Mouse (Mus musculus) MEL (cell line): ENCODE measurements around the gene Cep170b. TPM values are rescaled to one million over a fixed set of nuclear protein-coding genes. Genes with fewer than 3 reads are reported as not detected.

Experiments
- DNase-seq: peaks from one replicate; pipeline ENCODE4 v3.0.0; 2011; ENCODE audit warnings: low read depth, low spot score
- H3K27ac ChIP-seq: 2 replicates; pipeline ENCODE4 v1.5.1; 2012; ENCODE audit warnings: low read depth, mild to moderate bottlenecking, control low read depth, low read length, moderate library complexity; ENCODE audit not compliant: control insufficient read depth
- H3K27me3 ChIP-seq, 2 experiments: fragments of 150-350 bp in 1 of 2; sonication (generic) in 1 of 2; 2 replicates each; pipeline ENCODE4 v1.6.1; 2012; ENCODE audit warnings: low read length in 2 of 2, mild to moderate bottlenecking in 2 of 2, improper control_type of control experiment in 1 of 2, moderate library complexity in 1 of 2; ENCODE audit not compliant: insufficient read depth in 2 of 2, control insufficient read depth in 1 of 2
- H3K36me3 ChIP-seq, 2 experiments: 2 replicates each; pipeline ENCODE4 v1.6.1; 2012 to 2014; ENCODE audit warnings: low read length in 2 of 2, improper control_type of control experiment in 1 of 2, inconsistent platforms in 1 of 2, mild to moderate bottlenecking in 1 of 2; ENCODE audit not compliant: insufficient read depth in 2 of 2, control insufficient read depth in 1 of 2
- H3K4me1 ChIP-seq, 2 experiments: fragments of 150-350 bp in 1 of 2; sonication (generic) in 1 of 2; 2 replicates each; pipeline ENCODE4 v1.6.1; 2012; ENCODE audit warnings: low read length in 2 of 2, improper control_type of control experiment in 1 of 2, mild to moderate bottlenecking in 1 of 2; ENCODE audit not compliant: insufficient read depth in 2 of 2, control insufficient read depth in 1 of 2
- H3K4me3 ChIP-seq, 2 experiments: fragments of 150-350 bp in 1 of 2; sonication (generic) in 1 of 2; 2 replicates each; pipeline ENCODE4 v1.5.1; 2012; ENCODE audit warnings: low read depth in 2 of 2, low read length in 2 of 2, mild to moderate bottlenecking in 2 of 2, moderate library complexity in 2 of 2, control low read depth in 1 of 2, improper control_type of control experiment in 1 of 2; ENCODE audit not compliant: control insufficient read depth in 1 of 2, insufficient read depth in 1 of 2
- H3K79me2 ChIP-seq: 2 replicates; pipeline ENCODE4 v1.6.1; 2012; ENCODE audit warnings: mild to moderate bottlenecking, low read length, moderate library complexity; ENCODE audit not compliant: control insufficient read depth, poor library complexity, insufficient read depth
- H3K9ac ChIP-seq: 2 replicates; pipeline ENCODE4 v1.6.1; 2012; ENCODE audit warnings: low read depth, mild to moderate bottlenecking, control low read depth, low read length, moderate library complexity; ENCODE audit not compliant: control insufficient read depth, poor library complexity, severe bottlenecking
- H3K9me3 ChIP-seq: fragments of 150-350 bp; sonication (generic); replicated peaks from 2 replicates; pipeline ENCODE4 v1.6.1; 2012; ENCODE audit warnings: mild to moderate bottlenecking, low read length, improper control_type of control experiment, moderate library complexity; ENCODE audit not compliant: insufficient read depth
- CTCF ChIP-seq, 3 experiments: IDR thresholded peaks in 2 of 3; conservative IDR thresholded peaks in 1 of 3; 2 replicates each; pipeline ENCODE4 v1.5.1; 2011 to 2012; ENCODE audit warnings: low read length in 3 of 3, low read depth in 2 of 3, mild to moderate bottlenecking in 2 of 3, improper control_type of control experiment in 1 of 3, inconsistent platforms in 1 of 3, mixed read lengths in 1 of 3, moderate library complexity in 1 of 3; ENCODE audit not compliant: control insufficient read depth in 1 of 3, insufficient read depth in 1 of 3, poor library complexity in 1 of 3, severe bottlenecking in 1 of 3
- ELF1 ChIP-seq: IDR thresholded peaks from 2 replicates; pipeline ENCODE4 v1.6.1; 2014; ENCODE audit warnings: low read depth, mild to moderate bottlenecking, inconsistent platforms, low read length, improper control_type of control experiment, moderate library complexity
- EP300 ChIP-seq, 2 experiments: IDR thresholded peaks; 2 replicates each; pipeline ENCODE4 v1.6.1; 2011; ENCODE audit warnings: improper control_type of control experiment in 2 of 2, low read length in 2 of 2, low read depth in 1 of 2, mild to moderate bottlenecking in 1 of 2
- ETS1 ChIP-seq: IDR thresholded peaks from 2 replicates; pipeline ENCODE4 v1.6.1; 2012; ENCODE audit warnings: low read depth, mild to moderate bottlenecking, inconsistent platforms, low read length, improper control_type of control experiment, moderate library complexity
- MYC ChIP-seq: IDR thresholded peaks from 2 replicates; pipeline ENCODE4 v1.6.1; 2011; ENCODE audit warnings: low read depth, mild to moderate bottlenecking, low read length, improper control_type of control experiment, moderate library complexity
- POLR2A ChIP-seq, 2 experiments: IDR thresholded peaks; 2 replicates each; pipeline ENCODE4 v1.6.1; 2011 to 2012; ENCODE audit warnings: low read length in 2 of 2, mild to moderate bottlenecking in 2 of 2, control low read depth in 1 of 2, improper control_type of control experiment in 1 of 2, low read depth in 1 of 2, moderate library complexity in 1 of 2; ENCODE audit not compliant: control insufficient read depth in 1 of 2, insufficient read depth in 1 of 2, poor library complexity in 1 of 2
- POLR2AphosphoS5 ChIP-seq: IDR thresholded peaks from 2 replicates; pipeline ENCODE4 v1.6.1; 2012; ENCODE audit warnings: low read depth, borderline replicate concordance, mild to moderate bottlenecking, inconsistent platforms, low read length, moderate library complexity, mixed read lengths
- SMC3 ChIP-seq: IDR thresholded peaks from 2 replicates; pipeline ENCODE4 v1.6.1; 2011; ENCODE audit warnings: low read depth, low read length, improper control_type of control experiment
- TCF12 ChIP-seq: IDR thresholded peaks from 2 replicates; pipeline ENCODE4 v1.6.1; 2014; ENCODE audit warnings: low read depth, mild to moderate bottlenecking, inconsistent platforms, low read length, improper control_type of control experiment, moderate library complexity
- UBTF ChIP-seq: IDR thresholded peaks from 2 replicates; pipeline ENCODE4 v1.6.1; 2012; ENCODE audit warnings: low read depth, mild to moderate bottlenecking, inconsistent platforms, low read length, improper control_type of control experiment, moderate library complexity, borderline replicate concordance; ENCODE audit not compliant: insufficient read depth
- ZNF384 ChIP-seq: IDR thresholded peaks from 2 replicates; pipeline ENCODE4 v1.6.1; 2012; ENCODE audit warnings: low read depth, mild to moderate bottlenecking, inconsistent platforms, low read length, improper control_type of control experiment
- polyA plus RNA-seq, 2 experiments: library from polyadenylated mRNA; stranded (reverse) in 1 of 2; unstranded in 1 of 2; fragments of >175 nt in 1 of 2; fragments of >200 nt in 1 of 2; gene quantifications; 2 replicates each; pipeline versions ENCODE4 v1.2.1 to v1.2.4; 2012; ENCODE audit warnings: low replicate concordance in 2 of 2, low read depth in 1 of 2; ENCODE audit not compliant: insufficient read length in 2 of 2, insufficient read depth in 1 of 2, missing spikeins in 1 of 2
- total RNA-seq: library from RNA; depleted of rRNA; stranded (reverse); fragments of 300-350 nt; gene quantifications from 2 replicates; pipeline ENCODE4 v1.2.3, GENCODE M21; 2012

Gene Cep170b
- total and polyA plus RNA-seq, 3 experiments = 49.7 to 64.0 TPM; not detected in 1

DNA sequence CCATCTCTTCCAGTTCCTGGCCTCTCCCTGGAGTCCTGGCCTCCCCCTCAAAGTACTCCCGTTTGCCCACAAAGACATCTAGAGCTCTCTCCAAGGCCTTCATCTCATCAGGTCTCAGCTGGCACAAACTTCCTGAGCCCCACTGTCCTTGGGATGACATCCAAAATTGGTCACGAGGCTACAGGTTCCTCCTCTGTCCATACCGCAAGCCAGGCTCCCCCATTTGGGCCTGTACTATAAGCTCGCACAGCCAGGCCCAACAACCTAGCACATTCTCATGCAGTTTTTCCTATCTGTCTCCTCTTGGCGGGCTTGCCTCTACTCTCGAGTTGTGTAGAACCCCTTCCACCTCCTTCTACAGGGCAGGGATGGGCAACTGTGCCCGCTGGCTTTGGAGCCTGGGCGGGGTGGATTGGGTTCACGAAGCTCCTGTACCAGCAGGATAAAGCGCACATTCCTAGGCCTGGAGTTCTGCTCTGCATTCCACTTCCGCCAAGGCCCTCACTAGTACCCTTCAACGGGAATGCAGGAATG is 702 bp downstream of the Cep170b start:
- H3K4me3 ChIP-seq = no peak overlapping the region
- H3K79me2 ChIP-seq = no peaks in the 10 kb centered on the region; the same call in 1 of the 2 replicates
- no peaks in the 10 kb centered on the region for H3K9me3 ChIP-seq
- H3K27me3 ChIP-seq = peaks cover 0 to 2% of the 10 kb centered on the region in 2 experiments; a peak in 1 of 4 replicates
- 0 out of 4 replicates have a peak, but pooled peaks of 1 of the 2 experiments have one; percentile 12 for TF ChIP-seq POLR2A (IDR thresholded peaks at IDR 0.05; ENCODE audit: control insufficient read depth in 1 of 2, insufficient read depth in 1 of 2, low read depth in 1 of 2, low read length in 2 of 2, poor library complexity in 1 of 2)
- no peak for TF ChIP-seq SMC3
- TF ChIP-seq, all 39 proteins: peak for 1
- H3K36me3 ChIP-seq = 0 out of 4 replicates have a peak, but pooled peaks cover 0 to 2% of the 10 kb centered on the region in 2 experiments
- no peak overlapping the region for H3K27ac ChIP-seq
- no peak overlapping the region for H3K9ac ChIP-seq
- H3K4me1 ChIP-seq = peaks cover 0 to 14% of the 10 kb centered on the region in 2 experiments; a peak in 3 of 4 replicates
- DNase-seq = no peak

GRCm38 (mm10) chr12:112721424-112722239 is 1.4 kb downstream of the Cep170b start:
- Histone ChIP-seq H3K79me2 (no peaks in the 10 kb centered on the region; the same call in 1 of the 2 replicates), H3K9ac (no peak overlapping the region), H3K4me1 (peaks cover 0 to 14% of the 10 kb centered on the region in 2 experiments; a peak in 3 of 4 replicates), H3K27ac (no peak overlapping the region), H3K4me3 (peak overlapping the region; percentile 36 to 38; a peak in 3 of 4 replicates), H3K27me3 (peaks cover 0 to 2% of the 10 kb centered on the region in 2 experiments; a peak in 1 of 4 replicates), H3K9me3 (no peaks in the 10 kb centered on the region), H3K36me3 (0 out of 4 replicates have a peak, but pooled peaks cover 0 to 2% of the 10 kb centered on the region in 2 experiments)
- TF ChIP-seq MYC = no peak
- TF ChIP-seq CTCF (IDR thresholded peaks at IDR 0.05 in 2 of 3, conservative IDR thresholded peaks at IDR 0.05 in 1 of 3; ENCODE audit: control insufficient read depth in 1 of 3, insufficient read depth in 1 of 3, low read depth in 2 of 3, low read length in 3 of 3, poor library complexity in 1 of 3, severe bottlenecking in 1 of 3) = peak in 2 of 3 experiments; percentile 12 to 40; a peak in 3 of 6 replicates
- no peak for TF ChIP-seq ZNF384
- no peak for TF ChIP-seq ETS1
- 0 out of 2 replicates have a peak, but pooled peaks have one; percentile 12 for TF ChIP-seq UBTF
- no peak for TF ChIP-seq TCF12
- TF ChIP-seq POLR2AphosphoS5 = no peak
- TF ChIP-seq EP300 (IDR thresholded peaks at IDR 0.05; ENCODE audit: low read depth in 1 of 2, low read length in 2 of 2) = no peak
- 0 out of 2 replicates have a peak, but pooled peaks have one; percentile 18 for TF ChIP-seq ELF1
- peak; percentile 58 for DNase-seq
